ENCODE assay signal across 10 mouse cellular contexts in genomic region chr4:153480551-153481262, GRCm38 (mm10). TPM values are rescaled to one million over a fixed set of nuclear protein-coding genes. Genes with fewer than 3 reads are reported as not detected.
DNase-seq lines count a peak whose midpoint lies in the region; ATAC-seq lines count a peak whose summit lies in the region.
"Had no signal": no experiment of that assay in that cellular context is flagged by ENCODE, and none has a peak within 500 bp of the region (broad histone marks: within the 10 kb centered on the region; RNA-seq: fewer than 3 reads in every experiment).

No protein-coding gene starts in this region.

- peak overlapping the region; percentile 51 for H3K4me3 ChIP-seq in kidney, embryonic 14.5 days (ENCODE audit: low read length)
- peak overlapping the region; percentile 63 for H3K4me3 ChIP-seq in embryonic facial prominence, embryonic 10.5 days
- H3K4me3 ChIP-seq in hindbrain, embryonic 12.5 days = peak overlapping the region; percentile 69
- H3K4me3 ChIP-seq in neural tube, embryonic 13.5 days = peak overlapping the region; percentile 86

- 2% methylated on average over 19 of the region's 19 CpGs for WGBS in kidney, embryonic 14.5 days
- 3% methylated on average over 19 of the region's 19 CpGs for WGBS in embryonic facial prominence, embryonic 10.5 days
- 2% methylated on average over 19 of the region's 19 CpGs for WGBS in hindbrain, embryonic 12.5 days
- WGBS in neural tube, embryonic 13.5 days = 2% methylated on average over 19 of the region's 19 CpGs

- peaks cover 12% of the 10 kb centered on the region; the same call in 1 of the 2 replicates for H3K4me1 ChIP-seq in kidney, embryonic 14.5 days (ENCODE audit: control insufficient read depth, insufficient read depth, low read length)
- peaks cover 65% of the 10 kb centered on the region for H3K4me1 ChIP-seq in embryonic facial prominence, embryonic 10.5 days
- peaks cover 61% of the 10 kb centered on the region for H3K4me1 ChIP-seq in hindbrain, embryonic 12.5 days
- peaks cover 85% of the 10 kb centered on the region for H3K4me1 ChIP-seq in neural tube, embryonic 13.5 days (replicated peaks)

- no peaks in the 10 kb centered on the region for H3K9me3 ChIP-seq in kidney, embryonic 14.5 days (ENCODE audit: control insufficient read depth, low read length)
- no peaks in the 10 kb centered on the region for H3K9me3 ChIP-seq in embryonic facial prominence, embryonic 10.5 days
- H3K9me3 ChIP-seq in hindbrain, embryonic 12.5 days (replicated peaks) = no peaks in the 10 kb centered on the region
- H3K9me3 ChIP-seq in neural tube, embryonic 13.5 days = no peaks in the 10 kb centered on the region

- peak overlapping the region; percentile 90 for H3K4me2 ChIP-seq in kidney, embryonic 14.5 days (replicated peaks; ENCODE audit: low read depth, low read length)
- peak overlapping the region; percentile 90 for H3K4me2 ChIP-seq in hindbrain, embryonic 12.5 days (replicated peaks)
- H3K4me2 ChIP-seq in neural tube, embryonic 13.5 days = peak overlapping the region; percentile 86

- no peaks in the 10 kb centered on the region for H3K36me3 ChIP-seq in kidney, embryonic 14.5 days (ENCODE audit: control insufficient read depth, insufficient read depth, low read length)
- no peaks in the 10 kb centered on the region for H3K36me3 ChIP-seq in embryonic facial prominence, embryonic 10.5 days (replicated peaks)
- no peaks in the 10 kb centered on the region for H3K36me3 ChIP-seq in hindbrain, embryonic 12.5 days
- no peaks in the 10 kb centered on the region for H3K36me3 ChIP-seq in neural tube, embryonic 13.5 days

- DNase-seq in kidney, postnatal 25 days = no peak
- peak; percentile 77 for DNase-seq in embryonic facial prominence, embryonic 10.5 days (ENCODE audit: low spot score)
- DNase-seq in left cerebral cortex, postnatal 25 days (ENCODE audit: low spot score in 2 of 2) = peak; percentile 70 to 87
- DNase-seq in thymus, adult 18-20 months = no peak
- no peak for DNase-seq in urinary bladder, postnatal 14 days (ENCODE audit: low spot score)

- no peak overlapping the region for H3K27ac ChIP-seq in kidney, embryonic 14.5 days (ENCODE audit: low read depth, low read length)
- peak overlapping the region; percentile 49; the same call in 1 of the 2 replicates for H3K27ac ChIP-seq in embryonic facial prominence, embryonic 10.5 days (replicated peaks)
- peak overlapping the region; percentile 86 for H3K27ac ChIP-seq in hindbrain, embryonic 12.5 days
- H3K27ac ChIP-seq in neural tube, embryonic 13.5 days (replicated peaks) = peak overlapping the region; percentile 97

- peaks cover 58% of the 10 kb centered on the region for H3K27me3 ChIP-seq in kidney, embryonic 14.5 days (ENCODE audit: control insufficient read depth, insufficient read depth, low read length)
- H3K27me3 ChIP-seq in embryonic facial prominence, embryonic 10.5 days (replicated peaks; ENCODE audit: low read depth, poor library complexity, severe bottlenecking) = peaks cover 92% of the 10 kb centered on the region
- H3K27me3 ChIP-seq in hindbrain, embryonic 12.5 days = peaks cover 64% of the 10 kb centered on the region
- peaks cover 20% of the 10 kb centered on the region for H3K27me3 ChIP-seq in neural tube, embryonic 13.5 days

- intact Hi-C loops in left cerebral cortex, postnatal 25 days (cut with DNase I) = loop anchor here (2.0 to 10.0 kb wide), 7 partner anchors 62 to 933 kb away; no protein-coding TSS in a partner anchor

- 0 out of 2 replicates have a peak overlapping the region, but pooled peaks have one; percentile 54 for H3K9ac ChIP-seq in kidney, embryonic 14.5 days (ENCODE audit: low read depth, low read length)
- H3K9ac ChIP-seq in hindbrain, embryonic 12.5 days = peak overlapping the region; percentile 86
- peak overlapping the region; percentile 96 for H3K9ac ChIP-seq in neural tube, embryonic 13.5 days

- peak; percentile 25; the same call in 1 of the 2 replicates for ATAC-seq in kidney, embryonic 14.5 days (ENCODE audit: low FRiP score, low TSS enrichment)
- peak; percentile 33 for ATAC-seq in hindbrain, embryonic 12.5 days (ENCODE audit: low FRiP score)
- ATAC-seq in neural tube, embryonic 13.5 days (ENCODE audit: low read depth) = peak; percentile 24; the same call in 1 of the 2 replicates

RNA-seq across cellular contexts. Expression of gene Ajap1, which starts 1.9 kb away (rescaled TPM):
- 3.3 and 3.8 TPM in 2 replicates for polyA plus RNA-seq in kidney, embryonic 14.5 days (2014; fragmentation: Nextera tagmentation; extraction: Ambion mirVana)
- polyA plus RNA-seq in embryonic facial prominence, embryonic 10.5 days (2016; fragmentation: Nextera tagmentation; extraction: Ambion mirVana) = 1.3 and 1.7 TPM in 2 replicates
- 4.6 and 6.3 TPM in 2 replicates for polyA plus RNA-seq in hindbrain, embryonic 12.5 days (2016; fragmentation: Nextera tagmentation; extraction: Ambion mirVana)
- total RNA-seq in left cerebral cortex, postnatal 25 days (2021) = 10 to 100 TPM; 53.5 to 57.1 TPM
- 27.0 and 27.1 TPM in 2 replicates for polyA plus RNA-seq in neural tube, embryonic 13.5 days (2015; fragmentation: Nextera tagmentation; extraction: Ambion mirVana)
- total RNA-seq: hematopoietic stem cell, adult 5-6 weeks; MEL had no signal

Comparison
In these comparisons a context has a peak if more than half of its experiments do, and no peak if none do; other contexts are left out.
1. DNase-seq: peak in embryonic facial prominence, embryonic 10.5 days (single experiment) and left cerebral cortex, postnatal 25 days (2 of 2); none in kidney, postnatal 25 days (0 of 2), thymus, adult 18-20 months (0 of 2) and urinary bladder, postnatal 14 days (single experiment).
2. Peak in every context shown above with its lines, with median percentiles within 50 percentile points of each other: ATAC-seq, H3K4me2 ChIP-seq, H3K4me3 ChIP-seq and H3K9ac ChIP-seq.